Mouse (Mus musculus) brain, embryonic 18.5 days (tissue): ENCODE data around the gene Nabp1.
"Not testable (repeated sequence)": the region's sequence is repeated elsewhere in the genome, so short reads cannot be mapped to it uniquely, and the experiment has no call there.

Experiments
- DNase-seq: peaks from one replicate; pipeline ENCODE4 v3.0.0-alpha.2; 2012; ENCODE audit warnings: low read depth, low spot score

The Nabp1 gene

DNA sequence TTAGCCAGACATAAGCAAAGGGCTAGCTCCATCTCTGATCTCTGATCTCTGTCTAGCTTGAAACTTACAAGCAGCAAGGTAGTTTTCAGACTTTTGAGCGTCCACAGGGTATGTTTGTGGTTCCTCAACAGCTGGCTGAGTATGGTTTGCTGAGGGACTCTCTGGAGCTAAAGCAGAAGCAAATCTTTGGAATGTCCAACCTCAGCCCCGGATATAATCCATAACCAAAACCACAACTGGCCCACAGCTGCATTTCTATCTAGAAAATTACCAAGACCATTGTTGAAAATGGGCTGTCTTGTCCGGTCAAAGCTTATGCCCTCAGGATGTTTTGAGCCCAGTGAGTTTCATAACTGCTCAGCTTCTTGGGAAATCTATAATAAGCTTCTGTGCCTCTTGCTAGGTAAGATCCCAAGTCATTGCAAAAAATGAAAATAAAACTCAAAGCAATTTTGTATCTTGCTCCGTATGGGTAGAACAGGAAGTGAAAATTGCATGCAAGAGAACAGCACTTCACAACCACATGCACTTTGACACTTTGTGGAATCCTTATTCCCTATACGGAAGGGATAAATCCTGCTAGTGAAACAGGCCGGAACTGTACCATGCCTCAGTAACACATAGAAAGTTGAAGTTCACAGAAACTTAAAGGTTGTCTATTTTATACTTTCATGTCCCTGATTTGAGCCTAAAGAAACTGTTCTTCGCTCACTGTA, 15.5 kb upstream of the Nabp1 start:
- DNase-seq, result no peak

DNA sequence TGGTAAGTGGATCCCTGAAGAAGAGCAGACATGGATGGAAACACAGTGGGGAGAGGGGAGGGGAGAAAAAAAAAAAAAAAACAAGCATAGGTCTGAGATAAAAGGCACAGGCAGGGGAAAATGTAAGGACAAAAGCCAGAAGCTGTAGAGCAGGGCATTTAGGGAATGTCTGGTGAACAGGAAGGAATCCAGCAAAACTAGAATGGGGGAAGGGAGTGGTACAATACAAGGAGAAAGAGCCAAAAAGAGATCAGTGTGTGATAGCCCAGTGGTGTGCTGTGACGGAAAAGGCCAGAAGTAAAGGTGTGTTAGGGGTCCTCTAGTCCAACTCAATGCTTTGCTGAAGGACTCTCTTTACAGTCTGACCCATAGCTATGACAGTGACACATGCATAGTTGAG, 8.1 kb upstream of the Nabp1 start:
- DNase-seq, result no peak

GRCm38 (mm10) chr1:51480386-51480785, 2.2 kb upstream of the Nabp1 start:
- DNase-seq, result no peak

DNA sequence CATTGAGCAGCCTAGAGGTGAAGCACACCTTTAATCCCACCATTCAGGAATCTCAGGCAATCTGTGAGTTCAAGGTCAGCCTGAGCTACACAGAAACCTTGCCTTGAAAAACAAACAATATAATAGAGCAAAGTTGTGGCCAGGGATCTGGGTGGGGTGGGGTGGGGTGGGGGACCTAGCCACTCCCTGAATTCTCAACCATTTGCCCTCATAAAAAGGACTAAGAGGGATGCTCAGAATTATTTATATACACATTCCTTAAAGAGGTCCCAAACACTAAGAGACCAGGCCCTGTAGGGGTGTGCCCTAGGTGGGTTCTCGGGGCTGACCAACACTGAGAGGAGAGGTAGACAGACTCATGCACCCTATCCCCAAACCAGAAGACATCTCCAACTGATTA, 1.5 kb upstream of the Nabp1 start:
- no peak for DNase-seq

DNA sequence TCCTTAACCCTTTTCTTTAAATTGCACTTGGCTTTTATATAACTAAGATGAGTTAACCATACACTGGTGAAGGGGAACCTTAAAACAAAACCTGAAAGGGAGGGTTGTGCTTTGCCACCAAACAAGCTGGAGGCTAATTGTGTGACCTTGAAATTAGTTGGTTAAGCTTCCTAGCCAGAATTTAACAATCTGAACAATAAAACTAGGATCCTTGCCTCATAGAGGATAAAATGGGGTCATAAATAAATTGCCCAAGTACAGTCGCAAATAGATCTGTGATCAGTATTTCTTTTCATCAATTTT, 753 bp upstream of the Nabp1 start:
- no peak for DNase-seq

DNA sequence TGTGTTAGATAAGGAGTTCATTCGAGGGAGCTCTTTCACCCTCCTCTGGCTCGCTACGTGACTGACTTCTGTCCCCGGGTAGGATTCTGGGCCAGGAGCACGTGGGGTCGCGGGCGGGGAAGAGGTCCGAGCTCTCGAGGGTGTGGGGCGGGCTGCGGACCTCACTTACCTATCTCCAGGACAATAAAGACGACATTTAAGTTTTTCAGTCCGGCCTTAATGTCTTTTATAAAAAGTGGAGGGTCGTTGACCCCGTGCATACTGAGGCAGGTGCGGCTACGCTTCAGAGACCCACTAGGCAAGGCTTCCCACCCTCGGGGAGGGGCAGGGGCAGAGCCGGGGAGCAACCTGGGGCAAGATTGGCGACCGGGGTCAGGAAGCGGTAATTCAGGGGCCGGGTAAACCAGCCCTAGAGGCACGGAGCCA, 556 bp downstream of the Nabp1 start:
- no peak for DNase-seq

DNA sequence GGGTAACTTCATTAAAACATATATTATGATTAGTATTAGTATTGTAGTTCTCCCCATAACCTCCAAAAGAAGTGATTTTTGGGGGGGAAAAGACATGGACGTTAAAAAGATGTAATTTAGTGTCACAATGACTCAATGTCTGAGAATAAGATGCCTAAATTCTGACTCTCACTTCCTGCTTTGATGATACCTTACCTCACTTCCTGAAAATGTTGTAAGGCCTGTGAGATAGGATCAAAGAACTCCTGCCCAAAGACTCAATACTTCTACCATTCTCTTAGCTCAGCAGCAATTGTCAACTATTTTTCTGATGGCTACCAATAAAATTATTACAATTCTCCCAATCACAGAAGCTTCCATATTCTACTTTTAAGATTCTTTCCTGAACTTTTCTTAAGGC, 1.8 kb downstream of the Nabp1 start:
- no peak for DNase-seq

DNA sequence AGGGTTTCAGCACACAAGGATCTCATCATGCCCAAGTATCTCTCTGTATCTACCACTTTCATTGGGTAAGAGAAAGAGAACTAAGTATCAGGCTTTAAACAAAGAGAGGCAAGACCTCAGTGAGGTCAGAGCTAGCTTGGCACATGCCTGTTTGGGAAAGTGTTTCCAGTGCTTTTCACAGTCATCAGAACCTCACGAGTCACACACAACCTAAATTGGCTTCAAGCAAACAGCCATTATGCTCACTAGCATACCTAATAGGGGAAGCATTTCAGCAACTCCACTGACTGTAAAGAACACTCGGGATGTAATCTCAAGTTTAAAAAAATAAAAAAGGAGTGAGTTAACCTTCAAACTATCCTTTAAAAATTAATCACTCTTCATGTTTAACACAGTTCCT, 10.1 kb downstream of the Nabp1 start:
- no peak for DNase-seq

DNA sequence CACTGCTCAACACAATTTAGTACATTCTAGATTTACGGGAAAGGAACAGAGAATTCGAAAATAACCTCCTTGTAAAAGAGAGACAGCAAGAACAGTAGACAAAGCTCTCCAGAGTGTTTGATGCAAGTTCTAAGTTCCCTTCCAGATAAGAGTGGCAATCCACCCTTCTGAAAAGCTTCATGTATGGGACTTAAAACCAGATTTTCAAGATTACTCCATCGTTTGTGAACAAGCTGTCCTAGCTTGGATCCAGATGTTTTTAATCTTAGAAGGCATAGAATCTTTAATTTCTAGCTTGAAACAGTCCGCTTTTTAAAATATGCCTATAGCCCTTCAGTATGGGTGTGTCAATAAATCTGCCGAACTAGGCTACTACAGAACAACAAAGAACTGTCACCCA, 11.0 kb downstream of the Nabp1 start:
- no peak for DNase-seq

DNA sequence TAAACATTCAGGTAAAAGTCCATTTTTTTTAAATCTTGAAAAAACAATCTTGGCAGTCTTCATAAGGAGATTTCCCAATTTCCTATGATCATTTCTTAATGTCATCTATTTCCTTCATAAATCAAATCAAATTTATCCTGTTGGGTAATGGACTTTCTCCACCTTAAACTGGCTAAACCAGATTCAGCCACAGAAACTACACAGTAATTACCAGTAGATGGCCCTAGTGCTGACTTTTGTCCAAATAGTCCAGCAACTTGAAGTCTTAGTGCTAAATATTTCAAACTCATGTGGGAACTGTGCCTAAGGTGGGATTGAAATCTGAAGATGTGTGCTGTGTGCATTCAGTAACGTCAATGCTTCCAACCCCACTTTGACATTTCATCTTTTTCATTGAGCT, 11.8 kb downstream of the Nabp1 start:
- DNase-seq, result no peak

- DNase-seq, result no peak
These were observed 12.9 kb downstream of the Nabp1 start for GRCm38 (mm10) chr1:51465285-51465684.

DNA sequence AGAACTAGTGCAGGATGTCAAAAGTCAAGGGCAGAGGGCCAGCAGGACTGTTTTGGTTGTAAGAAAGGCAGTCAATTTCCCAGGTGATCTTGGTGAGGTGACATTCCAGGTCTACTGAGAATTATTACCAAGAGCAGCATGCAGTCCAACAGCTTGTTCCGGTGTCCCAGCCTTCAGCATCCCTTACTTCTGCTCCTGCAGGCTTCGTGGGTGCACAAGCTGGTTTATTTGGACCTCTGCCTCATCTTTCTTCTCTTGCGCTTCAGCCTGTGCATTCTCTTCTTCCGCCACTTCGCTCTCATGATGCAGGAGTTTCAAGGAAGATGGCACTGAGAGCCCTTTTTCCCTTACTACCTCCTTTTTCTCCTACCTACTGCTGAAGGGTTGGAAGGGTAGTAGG, 15.2 kb downstream of the Nabp1 start:
- DNase-seq, result no peak

DNA sequence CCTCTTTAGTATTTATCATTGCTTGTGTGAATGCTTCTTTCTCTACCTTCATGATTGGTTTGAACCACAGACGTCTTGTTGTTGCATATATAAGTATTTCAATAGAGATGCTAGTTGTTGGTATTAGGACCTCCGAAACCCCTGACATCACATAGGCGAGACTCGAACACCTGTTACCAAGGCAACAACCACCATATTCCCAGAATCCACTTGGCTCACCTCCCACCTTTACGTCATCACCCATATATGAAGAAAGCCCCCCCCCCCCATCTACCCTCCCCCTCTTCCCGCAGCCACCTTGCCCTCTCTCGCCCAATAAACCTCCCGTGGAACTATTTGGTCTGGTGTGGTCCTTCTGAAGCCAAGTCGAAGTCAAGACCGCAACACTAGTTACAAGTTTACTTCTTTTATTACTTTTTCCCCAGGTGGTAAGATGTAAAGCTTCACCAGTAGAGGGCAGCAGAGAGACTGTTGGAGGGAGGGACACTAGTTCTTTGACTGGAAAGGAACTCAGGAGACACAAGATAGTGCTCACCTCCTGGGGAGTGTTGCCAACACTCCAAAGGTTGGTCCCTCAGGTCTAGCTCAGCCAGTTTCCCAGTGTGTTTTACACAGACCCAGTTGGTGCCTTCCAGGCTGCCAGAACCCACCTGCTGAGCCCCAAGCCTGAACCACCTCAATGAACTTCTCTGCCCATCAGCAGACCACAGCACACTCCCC, 19.3 kb downstream of the Nabp1 start:
- no peak for DNase-seq

DNA sequence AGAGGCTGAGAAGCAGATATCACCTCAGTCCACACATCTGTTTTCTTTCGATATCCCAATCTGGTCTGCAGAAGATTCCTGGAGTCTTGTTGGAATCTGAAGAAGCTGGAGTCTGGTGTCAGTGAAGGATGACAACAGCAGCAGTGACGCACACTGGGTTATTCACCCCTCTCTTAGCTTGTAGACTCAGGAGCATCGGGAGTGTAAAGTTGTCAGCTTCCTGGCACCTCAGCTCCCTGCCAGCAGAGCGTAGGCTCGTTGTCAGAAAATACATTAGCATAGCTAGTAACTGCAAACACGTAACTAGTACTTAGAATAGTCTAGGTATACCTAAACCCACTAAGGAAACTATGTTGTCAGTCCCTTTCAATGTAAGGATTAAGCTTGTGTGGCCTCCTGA, 20.1 kb downstream of the Nabp1 start:
- no peak for DNase-seq

- DNase-seq, result no peak
These were observed 21.0 kb downstream of the Nabp1 start for GRCm38 (mm10) chr1:51457249-51457648.

DNA sequence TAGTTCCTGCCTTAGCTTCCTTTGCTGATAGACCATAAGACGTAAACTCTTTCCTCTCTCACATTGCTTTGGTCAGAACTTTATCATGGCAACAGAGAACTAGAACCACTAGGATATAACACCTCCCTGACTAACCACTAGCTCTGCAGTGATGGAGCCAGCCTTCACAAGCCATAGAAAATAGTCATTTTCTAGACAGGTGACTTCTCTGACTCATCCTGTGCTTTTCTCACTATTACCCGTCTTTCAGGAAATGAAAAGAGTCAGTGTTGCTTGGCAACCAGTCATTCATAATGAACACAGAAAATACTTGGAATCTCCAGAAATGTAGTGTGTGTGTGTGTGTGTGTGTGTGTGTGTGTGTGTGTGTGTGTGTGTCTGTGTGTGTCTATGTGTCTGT, 29.4 kb downstream of the Nabp1 start:
- no peak for DNase-seq

- DNase-seq, result peak; percentile 43
These were observed 32.3 kb downstream of the Nabp1 start for GRCm38 (mm10) chr1:51445854-51446460.

- no peak for DNase-seq
These were observed 32.9 kb downstream of the Nabp1 start for GRCm38 (mm10) chr1:51445161-51445853.

GRCm38 (mm10) chr1:51429775-51430174, 48.5 kb downstream of the Nabp1 start:
- DNase-seq, result no peak

GRCm38 (mm10) chr1:51426298-51426697, 51.9 kb downstream of the Nabp1 start:
- DNase-seq, result no peak

DNA sequence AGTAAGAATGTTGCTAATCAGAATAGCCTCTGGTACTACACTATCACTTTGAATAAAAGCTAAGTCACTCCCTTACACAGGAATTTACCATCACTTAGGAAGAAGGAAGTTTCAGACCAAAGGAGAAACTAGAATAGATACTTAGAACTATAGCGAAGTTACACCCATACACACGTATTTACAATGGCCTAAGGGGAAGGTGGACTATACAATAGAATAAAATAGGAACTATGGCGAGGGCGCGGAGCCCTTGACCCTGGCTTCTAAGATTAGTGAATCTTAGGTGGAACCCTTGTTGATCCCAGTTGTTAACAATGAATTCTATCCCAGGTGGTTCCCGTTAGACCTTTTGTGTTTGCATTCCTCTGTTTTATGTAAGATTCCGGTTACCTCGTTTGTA, 57.2 kb downstream of the Nabp1 start:
- DNase-seq, result not testable (repeated sequence)

DNA sequence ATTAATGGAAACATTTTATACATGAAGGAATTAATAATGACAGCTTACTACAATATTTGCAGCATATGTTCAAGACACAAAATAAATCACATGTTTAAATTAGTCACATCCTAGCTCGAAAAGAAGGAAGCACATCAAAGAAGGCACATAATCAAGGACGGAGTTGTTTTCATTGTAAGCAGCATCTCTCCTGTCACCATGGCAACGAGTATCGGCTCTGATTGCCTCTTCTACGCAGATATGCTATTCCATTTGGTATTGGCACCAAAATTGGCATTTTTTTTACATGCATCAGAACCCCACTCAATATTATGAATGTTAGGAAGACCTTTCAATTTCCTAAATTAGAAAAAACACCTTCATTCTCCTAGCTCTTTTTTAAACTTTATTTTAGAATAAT, 59.5 kb downstream of the Nabp1 start:
- DNase-seq, result peak; percentile 39
